Mouse (Mus musculus) forebrain, embryonic 15.5 days (tissue): ENCODE measurements around the gene Knstrn. TPM values are rescaled to one million over a fixed set of nuclear protein-coding genes. Genes with fewer than 3 reads are reported as not detected.

Experiments
- ATAC-seq: fragments of 200-750 bp; cut with Nextera tagmentation; replicated peaks from 2 replicates; pipeline ENCODE4 v1.8.0; 2017; ENCODE audit warnings: mild to moderate bottlenecking, moderate TSS enrichment, moderate library complexity
- H3K27ac ChIP-seq: fragments of 300-500 bp; sonication (generic); replicated peaks from 2 replicates; pipeline ENCODE4 v1.5.1; 2015; ENCODE audit warnings: mild to moderate bottlenecking, inconsistent platforms
- H3K27me3 ChIP-seq: fragments of 300-500 bp; sonication (generic); 2 replicates; pipeline ENCODE4 v1.6.1; 2015; ENCODE audit warnings: inconsistent platforms
- H3K36me3 ChIP-seq: fragments of 300-500 bp; sonication (generic); 2 replicates; pipeline ENCODE4 v1.6.1; 2015; ENCODE audit warnings: mild to moderate bottlenecking, inconsistent platforms
- H3K4me1 ChIP-seq: fragments of 300-500 bp; sonication (generic); 2 replicates; pipeline ENCODE4 v1.6.1; 2015; ENCODE audit warnings: inconsistent platforms
- H3K4me2 ChIP-seq: fragments of 300-500 bp; sonication (generic); replicated peaks from 2 replicates; pipeline ENCODE4 v1.6.1; 2015; ENCODE audit warnings: mild to moderate bottlenecking, inconsistent platforms
- H3K4me3 ChIP-seq: fragments of 300-500 bp; sonication (generic); 2 replicates; pipeline ENCODE4 v1.5.1; 2015; ENCODE audit warnings: mild to moderate bottlenecking, inconsistent platforms
- H3K9ac ChIP-seq: fragments of 300-500 bp; sonication (generic); replicated peaks from 2 replicates; pipeline ENCODE4 v1.6.1; 2015; ENCODE audit warnings: mild to moderate bottlenecking, inconsistent platforms
- H3K9me3 ChIP-seq: fragments of 300-500 bp; sonication (generic); 2 replicates; pipeline ENCODE4 v1.6.1; 2016; ENCODE audit warnings: inconsistent platforms
- WGBS: fragments of 180-500 bp; shearing (Covaris S2); methylation state at CpG from one replicate; pipeline ENCODE4 v1.1.7; 2015; ENCODE audit warnings: mixed read lengths; 5-methylcytosine and 5-hydroxymethylcytosine counted together
- polyA plus RNA-seq: library from polyadenylated mRNA; unstranded; fragments of >200 nt; fragmentation: Nextera tagmentation; extraction: Ambion mirVana; gene quantifications from 2 replicates; pipeline ENCODE4 v1.2.1, GENCODE M21; 2015

The Knstrn gene
- polyA plus RNA-seq, 1 experiment from 2014 or later = 59.0 TPM

GRCm38 (mm10) chr2:118838330-118838729 lies 24.5 kb downstream of the Knstrn start:
- Histone ChIP-seq H3K9me3 (no peaks in the 10 kb centered on the region), H3K36me3 (0 out of 2 replicates have a peak, but pooled peaks cover 3% of the 10 kb centered on the region), H3K9ac (no peak overlapping the region), H3K4me1 (no peaks in the 10 kb centered on the region), H3K4me3 (no peak overlapping the region), H3K27me3 (no peaks in the 10 kb centered on the region), H3K4me2 (no peak overlapping the region), H3K27ac (no peak overlapping the region)
- WGBS = 43% methylated on average over 5 of the region's 5 CpGs
- ATAC-seq = no peak

- WGBS = 75% methylated on average over 5 of the region's 5 CpGs
- no peak for ATAC-seq
- Histone ChIP-seq H3K9me3 (no peaks in the 10 kb centered on the region), H3K4me2 (no peak overlapping the region), H3K9ac (no peak overlapping the region), H3K4me1 (peaks cover 4% of the 10 kb centered on the region; the same call in 1 of the 2 replicates), H3K27me3 (no peaks in the 10 kb centered on the region), H3K36me3 (no peaks in the 10 kb centered on the region), H3K4me3 (no peak overlapping the region), H3K27ac (no peak overlapping the region)
These were observed 27.4 kb downstream of the Knstrn start for GRCm38 (mm10) chr2:118841186-118841585.

GRCm38 (mm10) chr2:118841774-118842173 lies 28.0 kb downstream of the Knstrn start:
- H3K9ac ChIP-seq = no peak overlapping the region
- no peaks in the 10 kb centered on the region for H3K9me3 ChIP-seq
- peaks cover 5% of the 10 kb centered on the region; the same call in 1 of the 2 replicates for H3K4me1 ChIP-seq
- H3K27ac ChIP-seq = no peak overlapping the region
- H3K4me3 ChIP-seq = no peak overlapping the region
- H3K27me3 ChIP-seq = no peaks in the 10 kb centered on the region
- 91% methylated on average over 4 of the region's 4 CpGs for WGBS
- no peak for ATAC-seq
- no peak overlapping the region for H3K4me2 ChIP-seq
- no peaks in the 10 kb centered on the region for H3K36me3 ChIP-seq

GRCm38 (mm10) chr2:118844427-118844826 lies 30.6 kb downstream of the Knstrn start:
- no peak for ATAC-seq
- WGBS = 84% methylated on average over 3 of the region's 3 CpGs
- H3K4me3 ChIP-seq = no peak overlapping the region
- no peaks in the 10 kb centered on the region for H3K36me3 ChIP-seq
- no peak overlapping the region for H3K27ac ChIP-seq
- no peak overlapping the region for H3K4me2 ChIP-seq
- no peak overlapping the region for H3K9ac ChIP-seq
- H3K27me3 ChIP-seq = no peaks in the 10 kb centered on the region
- H3K4me1 ChIP-seq = peaks cover 5% of the 10 kb centered on the region; the same call in 1 of the 2 replicates
- no peaks in the 10 kb centered on the region for H3K9me3 ChIP-seq

- Histone ChIP-seq H3K9ac (no peak overlapping the region), H3K4me1 (peaks cover 5% of the 10 kb centered on the region; the same call in 1 of the 2 replicates), H3K27ac (no peak overlapping the region), H3K9me3 (no peaks in the 10 kb centered on the region), H3K4me2 (no peak overlapping the region), H3K4me3 (no peak overlapping the region), H3K27me3 (no peaks in the 10 kb centered on the region), H3K36me3 (no peaks in the 10 kb centered on the region)
- ATAC-seq = peak; percentile 70; the same call in 1 of the 2 replicates
- 54% methylated on average over 7 of the region's 7 CpGs for WGBS
These were observed 32.4 kb downstream of the Knstrn start for GRCm38 (mm10) chr2:118846246-118846645.

GRCm38 (mm10) chr2:118851756-118852155 lies 38.0 kb downstream of the Knstrn start:
- Histone ChIP-seq H3K9me3 (no peaks in the 10 kb centered on the region), H3K4me3 (no peak overlapping the region), H3K27me3 (no peaks in the 10 kb centered on the region), H3K4me2 (no peak overlapping the region), H3K36me3 (no peaks in the 10 kb centered on the region), H3K4me1 (no peaks in the 10 kb centered on the region), H3K9ac (no peak overlapping the region), H3K27ac (no peak overlapping the region)
- WGBS = 47% methylated on average over 3 of the region's 3 CpGs
- ATAC-seq = no peak

GRCm38 (mm10) chr2:118861454-118862339 lies 47.9 kb downstream of the Knstrn start, which contains the start of gene Ivd:
Gene Ivd (plus strand): TSS chr2:118861954.
- Histone ChIP-seq H3K4me3 (peak within 1 kb of the TSS; percentile 71), H3K36me3 (no peaks in the 10 kb centered on the region), H3K4me2 (peak within 1 kb of the TSS; percentile 81), H3K4me1 (peaks cover 12% of the 10 kb centered on the region), H3K27me3 (no peaks in the 10 kb centered on the region), H3K9ac (peak within 1 kb of the TSS; percentile 74), H3K27ac (peak within 1 kb of the TSS; percentile 71), H3K9me3 (no peaks in the 10 kb centered on the region)
- ATAC-seq = peak; percentile 100
- WGBS = under 1% methylated on average over 34 of the region's 34 CpGs

GRCm38 (mm10) chr2:118862340-118862675 lies 48.5 kb downstream of the Knstrn start:
- Histone ChIP-seq H3K4me1 (peaks cover 12% of the 10 kb centered on the region), H3K4me2 (peak overlapping the region; percentile 81), H3K36me3 (no peaks in the 10 kb centered on the region), H3K9ac (peak overlapping the region; percentile 74), H3K27ac (no peak overlapping the region), H3K27me3 (no peaks in the 10 kb centered on the region), H3K9me3 (no peaks in the 10 kb centered on the region), H3K4me3 (peak overlapping the region; percentile 71)
- no peak for ATAC-seq
- 29% methylated on average over 3 of the region's 3 CpGs for WGBS

- H3K4me1 ChIP-seq = peaks cover 4% of the 10 kb centered on the region; the same call in 1 of the 2 replicates
- H3K27me3 ChIP-seq = no peaks in the 10 kb centered on the region
- no peak for ATAC-seq
- H3K27ac ChIP-seq = no peak overlapping the region
- no peaks in the 10 kb centered on the region for H3K9me3 ChIP-seq
- H3K4me3 ChIP-seq = no peak overlapping the region
- peaks cover 18% of the 10 kb centered on the region for H3K36me3 ChIP-seq
- no peak overlapping the region for H3K9ac ChIP-seq
- no peak overlapping the region for H3K4me2 ChIP-seq
- 94% methylated on average over 3 of the region's 3 CpGs for WGBS
These were observed 56.8 kb downstream of the Knstrn start for GRCm38 (mm10) chr2:118870601-118871000.

GRCm38 (mm10) chr2:118871032-118871431 lies 57.2 kb downstream of the Knstrn start:
- H3K4me2 ChIP-seq = no peak overlapping the region
- H3K4me3 ChIP-seq = no peak overlapping the region
- no peak for ATAC-seq
- no peak overlapping the region for H3K9ac ChIP-seq
- H3K9me3 ChIP-seq = no peaks in the 10 kb centered on the region
- no peak overlapping the region for H3K27ac ChIP-seq
- 80% methylated on average over 1 of the region's 1 CpGs for WGBS
- peaks cover 18% of the 10 kb centered on the region for H3K36me3 ChIP-seq
- no peaks in the 10 kb centered on the region for H3K27me3 ChIP-seq
- peaks cover 4% of the 10 kb centered on the region; the same call in 1 of the 2 replicates for H3K4me1 ChIP-seq

GRCm38 (mm10) chr2:118873018-118873417 lies 59.2 kb downstream of the Knstrn start:
- H3K9ac ChIP-seq = no peak overlapping the region
- no peak for ATAC-seq
- no peaks in the 10 kb centered on the region for H3K9me3 ChIP-seq
- H3K27me3 ChIP-seq = no peaks in the 10 kb centered on the region
- H3K4me2 ChIP-seq = no peak overlapping the region
- H3K4me3 ChIP-seq = no peak overlapping the region
- H3K36me3 ChIP-seq = peaks cover 33% of the 10 kb centered on the region
- 96% methylated on average over 5 of the region's 5 CpGs for WGBS
- H3K27ac ChIP-seq = no peak overlapping the region
- peaks cover 4% of the 10 kb centered on the region; the same call in 1 of the 2 replicates for H3K4me1 ChIP-seq

GRCm38 (mm10) chr2:118873890-118874430 lies 60.2 kb downstream of the Knstrn start:
- Histone ChIP-seq H3K4me3 (no peak overlapping the region), H3K4me2 (no peak overlapping the region), H3K36me3 (peaks cover 33% of the 10 kb centered on the region), H3K27ac (no peak overlapping the region), H3K9ac (no peak overlapping the region), H3K9me3 (no peaks in the 10 kb centered on the region), H3K4me1 (peaks cover 4% of the 10 kb centered on the region; the same call in 1 of the 2 replicates), H3K27me3 (no peaks in the 10 kb centered on the region)
- WGBS = 85% methylated on average over 6 of the region's 6 CpGs
- ATAC-seq = no peak
